Mouse (Mus musculus): Measurements from ENCODE around the gene Ucp3.

GRCm38 (mm10) chr7:100499465-100499864, 26.7 kb downstream of the Ucp3 start:
- TF ChIP-seq GATA1 (IDR thresholded peaks at IDR 0.05; ENCODE audit: borderline replicate concordance, low read length) (no peak), FLI1 (IDR thresholded peaks at IDR 0.05; ENCODE audit: low read length) (no peak)
